Mouse (Mus musculus) olfactory bulb, adult 2 months (tissue): ENCODE measurements around the gene Tpm3. TPM values are rescaled to one million over a fixed set of nuclear protein-coding genes. Genes with fewer than 3 reads are reported as not detected.

Experiments used
- H3K27ac ChIP-seq: fragments of 200-500 bp; 2 replicates; pipeline ENCODE4 v1.5.1; 2012; ENCODE audit warnings: low read depth, low read length; ENCODE audit not compliant: insufficient read depth
- H3K4me1 ChIP-seq: fragments of 200-500 bp; 2 replicates; pipeline ENCODE4 v1.6.1; 2012; ENCODE audit warnings: low read length; ENCODE audit not compliant: control insufficient read depth, insufficient read depth
- H3K4me3 ChIP-seq: fragments of 200-500 bp; 2 replicates; pipeline ENCODE4 v1.5.1; 2012; ENCODE audit warnings: mild to moderate bottlenecking, low read depth, low read length, moderate library complexity; ENCODE audit not compliant: insufficient read depth
- CTCF ChIP-seq: fragments of 200-500 bp; IDR thresholded peaks from 2 replicates; pipeline ENCODE4 v1.5.1; 2012; ENCODE audit warnings: low read depth, mild to moderate bottlenecking, low read length, moderate library complexity; ENCODE audit not compliant: insufficient read depth
- POLR2A ChIP-seq: fragments of 200-500 bp; IDR thresholded peaks from 2 replicates; pipeline ENCODE4 v1.6.1; 2012; ENCODE audit warnings: mild to moderate bottlenecking, low read depth, low read length, moderate library complexity; ENCODE audit not compliant: insufficient read depth
- WGBS: fragments of 180-500 bp; shearing (Covaris S2); methylation state at CpG from one replicate; pipeline ENCODE4 v1.1.7; 2018; 5-methylcytosine and 5-hydroxymethylcytosine counted together
- polyA plus RNA-seq: library from polyadenylated mRNA; stranded (reverse); fragments of >200 nt; gene quantifications from 2 replicates; pipeline ENCODE4 v1.2.4, GENCODE M21; 2012; ENCODE audit warnings: low replicate concordance; ENCODE audit not compliant: missing spikeins, insufficient read depth, insufficient read length

Tpm3 gene
- polyA plus RNA-seq, 1 experiment, result 441 TPM

- H3K4me1 ChIP-seq, result no peaks in the 10 kb centered on the region
- no peak for TF ChIP-seq POLR2A
- TF ChIP-seq CTCF, result no peak
- no peak overlapping the region for H3K27ac ChIP-seq
- 94% methylated on average over 3 of the region's 3 CpGs for WGBS
- H3K4me3 ChIP-seq, result no peak overlapping the region
Measured at GRCm38 (mm10) chr3:90094453-90094852, 22.0 kb downstream of the Tpm3 start.

GRCm38 (mm10) chr3:90097928-90098327, 25.5 kb downstream of the Tpm3 start:
- Histone ChIP-seq H3K4me1 (no peaks in the 10 kb centered on the region), H3K27ac (no peak overlapping the region), H3K4me3 (no peak overlapping the region)
- WGBS, result 69% methylated on average over 5 of the region's 5 CpGs
- no peak for TF ChIP-seq CTCF
- no peak for TF ChIP-seq POLR2A

- no peak for TF ChIP-seq CTCF
- no peak for TF ChIP-seq POLR2A
- Histone ChIP-seq H3K4me3 (no peak overlapping the region), H3K4me1 (no peaks in the 10 kb centered on the region), H3K27ac (no peak overlapping the region)
- 90% methylated on average over 3 of the region's 3 CpGs for WGBS
Measured at GRCm38 (mm10) chr3:90101010-90101409, 28.6 kb downstream of the Tpm3 start.

- Histone ChIP-seq H3K27ac (no peak overlapping the region), H3K4me3 (no peak overlapping the region), H3K4me1 (no peaks in the 10 kb centered on the region)
- TF ChIP-seq POLR2A (no peak), CTCF (no peak)
- WGBS, result 91% methylated on average over 2 of the region's 2 CpGs
Measured at GRCm38 (mm10) chr3:90101673-90102072, 29.2 kb downstream of the Tpm3 start.

GRCm38 (mm10) chr3:90102239-90102638, 29.8 kb downstream of the Tpm3 start:
- H3K4me3 ChIP-seq, result no peak overlapping the region
- H3K4me1 ChIP-seq, result no peaks in the 10 kb centered on the region
- WGBS, result 85% methylated on average over 2 of the region's 2 CpGs
- TF ChIP-seq POLR2A (no peak), CTCF (no peak)
- H3K27ac ChIP-seq, result no peak overlapping the region

GRCm38 (mm10) chr3:90103176-90103575, 30.7 kb downstream of the Tpm3 start:
- H3K4me1 ChIP-seq, result no peaks in the 10 kb centered on the region
- no peak overlapping the region for H3K27ac ChIP-seq
- H3K4me3 ChIP-seq, result no peak overlapping the region
- TF ChIP-seq CTCF, result no peak
- TF ChIP-seq POLR2A, result no peak
- WGBS, result 85% methylated on average over 2 of the region's 2 CpGs

- Histone ChIP-seq H3K4me1 (no peaks in the 10 kb centered on the region), H3K4me3 (no peak within 1 kb of the TSS), H3K27ac (no peak within 1 kb of the TSS)
- TF ChIP-seq CTCF (no peak), POLR2A (no peak)
- WGBS, result 86% methylated on average over 13 of the region's 13 CpGs
Measured at GRCm38 (mm10) chr3:90103938-90104337, 31.5 kb downstream of the Tpm3 start, which contains the start of gene Nup210l. TSS of gene Nup210l (plus strand) at chr3:90104132.

- WGBS, result 64% methylated on average over 2 of the region's 2 CpGs
- H3K4me1 ChIP-seq, result no peaks in the 10 kb centered on the region
- H3K4me3 ChIP-seq, result no peak overlapping the region
- TF ChIP-seq CTCF (no peak), POLR2A (no peak)
- no peak overlapping the region for H3K27ac ChIP-seq
Measured at GRCm38 (mm10) chr3:90111706-90112105, 39.3 kb downstream of the Tpm3 start.

- Histone ChIP-seq H3K27ac (no peak overlapping the region), H3K4me3 (no peak overlapping the region), H3K4me1 (no peaks in the 10 kb centered on the region)
- WGBS, result 95% methylated on average over 2 of the region's 2 CpGs
- TF ChIP-seq POLR2A (no peak), CTCF (no peak)
Measured at GRCm38 (mm10) chr3:90114342-90114741, 41.9 kb downstream of the Tpm3 start.

- Histone ChIP-seq H3K4me3 (no peak overlapping the region), H3K27ac (no peak overlapping the region), H3K4me1 (no peaks in the 10 kb centered on the region)
- TF ChIP-seq POLR2A (no peak), CTCF (no peak)
- WGBS, result 74% methylated on average over 3 of the region's 3 CpGs
Measured at GRCm38 (mm10) chr3:90115526-90115925, 43.1 kb downstream of the Tpm3 start.
